Mouse (Mus musculus) neutrophil, adult 5-6 weeks (primary cell): ENCODE measurements around the gene Gm10553. TPM values are rescaled to one million over a fixed set of nuclear protein-coding genes. Genes with fewer than 3 reads are reported as not detected.
"Not testable (repeated sequence)": the region's sequence is repeated elsewhere in the genome, so short reads cannot be mapped to it uniquely, and the experiment has no call there.

Experiments
- ATAC-seq: fragments of 151-379, 151-347 bp; 2 replicates; pipeline ENCODE4 v1.8.0; 2017; ENCODE audit warnings: mild to moderate bottlenecking, moderate TSS enrichment; ENCODE audit not compliant: insufficient number of reproducible peaks, poor library complexity, low FRiP score, severe bottlenecking; ENCODE audit errors: extremely low read depth
- total RNA-seq: library from RNA; stranded (forward); fragments of 200-1000 nt; gene quantifications from 2 replicates; pipeline ENCODE4 v1.2.3, GENCODE M21; 2017

Gm10553 gene
- total RNA-seq, 1 experiment from 2014 or later, result not detected

GRCm38 (mm10) chr1:85121841-85122240, 21.9 kb downstream of the Gm10553 start:
- not testable (repeated sequence) for ATAC-seq

- not testable (repeated sequence) for ATAC-seq
These were observed 33.7 kb downstream of the Gm10553 start for GRCm38 (mm10) chr1:85133671-85134070.

Other genes starting within 250 kb of the Gm10553 start
- 2.8 and 3.8 TPM in 2 replicates for gene Slc16a14, start 165.0 kb upstream of the Gm10553 start, total RNA-seq
- 31.4 and 35.9 TPM in 2 replicates for gene A530032D15Rik, start 9.7 kb downstream of the Gm10553 start, total RNA-seq
- gene C130026I21Rik, start 170.4 kb downstream of the Gm10553 start, total RNA-seq, result 86.4 and 90.0 TPM in 2 replicates